12 mouse cellular contexts compared by ENCODE assay signal in the genomic region with DNA sequence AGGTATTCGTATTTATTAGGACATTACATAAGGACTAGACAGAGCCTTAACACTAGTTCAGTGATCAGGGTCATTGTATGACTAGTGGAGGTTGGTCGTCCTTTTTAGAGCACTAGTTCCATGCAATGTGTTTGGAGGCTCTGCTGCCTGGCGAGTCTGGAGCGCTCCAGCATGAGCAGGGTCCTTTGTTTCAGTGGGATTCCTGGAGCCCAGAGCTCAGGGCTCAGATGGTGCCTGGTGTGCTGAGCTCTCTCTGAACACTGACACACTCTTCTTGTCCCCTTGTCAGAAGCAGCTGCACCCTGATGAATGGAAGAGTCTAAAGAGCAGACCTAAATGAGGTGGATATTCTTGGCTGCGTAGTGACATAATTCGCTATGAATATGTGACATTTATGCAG. TPM values are rescaled to one million over a fixed set of nuclear protein-coding genes. Genes with fewer than 3 reads are reported as not detected.
DNase-seq lines count a peak whose midpoint lies in the region; ATAC-seq and TF ChIP-seq lines count a peak whose summit lies in the region.
"Had no signal": no experiment of that assay in that cellular context is flagged by ENCODE, and none has a peak within 500 bp of the region (broad histone marks: within the 10 kb centered on the region; RNA-seq: fewer than 3 reads in every experiment).

No protein-coding gene starts in this region.

- WGBS in hindbrain, embryonic 13.5 days: 47% methylated on average over 6 of the region's 6 CpGs
- WGBS in neural tube, embryonic 15.5 days: 48% methylated on average over 6 of the region's 6 CpGs
- 91% methylated on average over 6 of the region's 6 CpGs for WGBS in kidney, embryonic 15.5 days

- peak overlapping the region; percentile 7 for H3K27ac ChIP-seq in left cerebral cortex, adult 2 months
- peak overlapping the region; percentile 2; the same call in 1 of the 2 replicates for H3K27ac ChIP-seq in hindbrain, embryonic 13.5 days
- no peak overlapping the region for H3K27ac ChIP-seq in neural tube, embryonic 15.5 days (replicated peaks)
- H3K27ac ChIP-seq in kidney, embryonic 15.5 days: no peak overlapping the region
- H3K27ac ChIP-seq: liver, embryonic 15.5 days had no signal

- intact Hi-C loops in left cerebral cortex, adult 2 months (cut with DNase I): no loop called here

- H3K4me1 ChIP-seq in hindbrain, embryonic 13.5 days (replicated peaks): peaks cover 8% of the 10 kb centered on the region
- H3K4me1 ChIP-seq in neural tube, embryonic 15.5 days: 0 out of 2 replicates have a peak, but pooled peaks cover 3% of the 10 kb centered on the region
- H3K4me1 ChIP-seq in kidney, embryonic 15.5 days: no peaks in the 10 kb centered on the region

- no peaks in the 10 kb centered on the region for H3K9me3 ChIP-seq in hindbrain, embryonic 13.5 days
- H3K9me3 ChIP-seq in neural tube, embryonic 15.5 days (replicated peaks): no peaks in the 10 kb centered on the region
- H3K9me3 ChIP-seq in kidney, embryonic 15.5 days (replicated peaks): no peaks in the 10 kb centered on the region
- H3K9me3 ChIP-seq: liver, embryonic 15.5 days had no signal

- H3K9ac ChIP-seq in hindbrain, embryonic 13.5 days: no peak overlapping the region
- H3K9ac ChIP-seq in neural tube, embryonic 15.5 days (replicated peaks): no peak overlapping the region
- no peak overlapping the region for H3K9ac ChIP-seq in kidney, embryonic 15.5 days
- H3K9ac ChIP-seq: liver, embryonic 15.5 days had no signal

- DNase-seq in left cerebral cortex, adult 2 months (ENCODE audit: extremely low spot score in 1 of 2, low spot score in 2 of 2): no peak
- no peak for DNase-seq in left cerebral cortex, adult 9 months (ENCODE audit: low spot score in 2 of 2)
- DNase-seq in embryo, embryonic 11 days: peak; percentile 37
- no peak for DNase-seq in adipocyte (ENCODE audit: low spot score)
- DNase-seq: cerebellum, postnatal 36 days; kidney, adult 8-10 months; thymus, postnatal 25 days had no signal

- peak; percentile 79 for ATAC-seq in hindbrain, embryonic 13.5 days (ENCODE audit: low FRiP score)
- peak; percentile 41; the same call in 1 of the 2 replicates for ATAC-seq in neural tube, embryonic 15.5 days (ENCODE audit: low FRiP score)
- no peak for ATAC-seq in kidney, embryonic 15.5 days (replicated peaks; ENCODE audit: low FRiP score)

- no peak overlapping the region for H3K4me2 ChIP-seq in hindbrain, embryonic 13.5 days
- no peak overlapping the region for H3K4me2 ChIP-seq in neural tube, embryonic 15.5 days
- H3K4me2 ChIP-seq in kidney, embryonic 15.5 days: no peak overlapping the region
- H3K4me2 ChIP-seq: liver, embryonic 15.5 days had no signal

- no peaks in the 10 kb centered on the region for H3K27me3 ChIP-seq in hindbrain, embryonic 13.5 days
- no peaks in the 10 kb centered on the region for H3K27me3 ChIP-seq in neural tube, embryonic 15.5 days (replicated peaks)
- H3K27me3 ChIP-seq in kidney, embryonic 15.5 days: no peaks in the 10 kb centered on the region
- H3K27me3 ChIP-seq: CH12.LX; liver, embryonic 15.5 days had no signal

- no peak for TF ChIP-seq CTCF in left cerebral cortex, adult 2 months (IDR thresholded peaks at IDR 0.05)

- 0 out of 2 replicates have a peak, but pooled peaks cover 5% of the 10 kb centered on the region for H3K36me3 ChIP-seq in hindbrain, embryonic 13.5 days
- H3K36me3 ChIP-seq in neural tube, embryonic 15.5 days: peaks cover 11% of the 10 kb centered on the region; the same call in 1 of the 2 replicates
- H3K36me3 ChIP-seq in kidney, embryonic 15.5 days: peaks cover 33% of the 10 kb centered on the region

- H3K4me3 ChIP-seq in left cerebral cortex, adult 2 months: no peak overlapping the region
- no peak overlapping the region for H3K4me3 ChIP-seq in hindbrain, embryonic 13.5 days
- no peak overlapping the region for H3K4me3 ChIP-seq in neural tube, embryonic 15.5 days (replicated peaks)
- no peak overlapping the region for H3K4me3 ChIP-seq in kidney, embryonic 15.5 days (replicated peaks)
- H3K4me3 ChIP-seq: liver, embryonic 15.5 days had no signal

RNA-seq across cellular contexts. Expression of a gene that starts 45.1 kb away (rescaled TPM):
- total RNA-seq in left cerebral cortex, adult 2 months (2021): 10 to 100 TPM; 32.5 to 36.6 TPM
- polyA plus RNA-seq in hindbrain, embryonic 13.5 days (2015; fragmentation: Nextera tagmentation; extraction: Ambion mirVana): 11.2 and 13.8 TPM in 2 replicates
- polyA plus RNA-seq in neural tube, embryonic 15.5 days (2015; fragmentation: Nextera tagmentation; extraction: Ambion mirVana): 11.7 and 16.0 TPM in 2 replicates
- 21.3 and 21.6 TPM in 2 replicates for polyA plus RNA-seq in kidney, embryonic 15.5 days (2015; fragmentation: Nextera tagmentation; extraction: Ambion mirVana)

Comparison
In these comparisons a context has a peak if more than half of its experiments do, and no peak if none do; other contexts are left out.
1. H3K27ac ChIP-seq: peak in left cerebral cortex, adult 2 months (single experiment) and hindbrain, embryonic 13.5 days (single experiment); none in neural tube, embryonic 15.5 days (single experiment) and kidney, embryonic 15.5 days (single experiment).